Mouse (Mus musculus): ENCODE data around the gene Scgb1c1. TPM values are rescaled to one million over a fixed set of nuclear protein-coding genes. Genes with fewer than 3 reads are reported as not detected.

The Scgb1c1 gene
- total RNA-seq, 2 experiments from 2014 or later: not detected

- no peak for DNase-seq (ENCODE audit: low spot score in 2 of 2)
Measured at GRCm38 (mm10) chr7:140840750-140841735, 4.3 kb upstream of the Scgb1c1 start.

GRCm38 (mm10) chr7:140843806-140844205 is 1.5 kb upstream of the Scgb1c1 start:
- DNase-seq (ENCODE audit: low spot score in 2 of 2): no peak

DNA sequence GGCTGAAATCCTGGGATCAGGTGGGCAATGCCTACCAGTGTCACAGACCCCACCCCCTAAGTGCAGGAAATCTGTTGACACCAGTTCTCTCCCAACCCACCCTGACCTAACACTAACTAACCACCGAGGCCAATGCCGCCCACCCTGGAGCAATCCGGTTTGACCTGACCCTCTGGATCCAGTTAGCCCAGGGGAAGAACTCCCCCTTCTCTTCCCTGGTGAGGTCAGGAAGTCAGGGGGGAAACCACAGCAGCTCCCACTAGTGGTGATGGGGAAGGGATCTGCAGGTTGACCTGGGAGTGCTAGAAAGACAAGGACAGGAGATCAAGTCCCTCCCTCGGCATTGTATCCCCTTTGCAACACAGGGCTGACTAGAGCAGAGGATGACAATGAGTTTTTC is 336 bp downstream of the Scgb1c1 start:
- DNase-seq (ENCODE audit: low spot score in 2 of 2): no peak

- DNase-seq (ENCODE audit: low spot score in 2 of 2): no peak
Measured at GRCm38 (mm10) chr7:140846676-140847075, 1.3 kb downstream of the Scgb1c1 start.

DNA sequence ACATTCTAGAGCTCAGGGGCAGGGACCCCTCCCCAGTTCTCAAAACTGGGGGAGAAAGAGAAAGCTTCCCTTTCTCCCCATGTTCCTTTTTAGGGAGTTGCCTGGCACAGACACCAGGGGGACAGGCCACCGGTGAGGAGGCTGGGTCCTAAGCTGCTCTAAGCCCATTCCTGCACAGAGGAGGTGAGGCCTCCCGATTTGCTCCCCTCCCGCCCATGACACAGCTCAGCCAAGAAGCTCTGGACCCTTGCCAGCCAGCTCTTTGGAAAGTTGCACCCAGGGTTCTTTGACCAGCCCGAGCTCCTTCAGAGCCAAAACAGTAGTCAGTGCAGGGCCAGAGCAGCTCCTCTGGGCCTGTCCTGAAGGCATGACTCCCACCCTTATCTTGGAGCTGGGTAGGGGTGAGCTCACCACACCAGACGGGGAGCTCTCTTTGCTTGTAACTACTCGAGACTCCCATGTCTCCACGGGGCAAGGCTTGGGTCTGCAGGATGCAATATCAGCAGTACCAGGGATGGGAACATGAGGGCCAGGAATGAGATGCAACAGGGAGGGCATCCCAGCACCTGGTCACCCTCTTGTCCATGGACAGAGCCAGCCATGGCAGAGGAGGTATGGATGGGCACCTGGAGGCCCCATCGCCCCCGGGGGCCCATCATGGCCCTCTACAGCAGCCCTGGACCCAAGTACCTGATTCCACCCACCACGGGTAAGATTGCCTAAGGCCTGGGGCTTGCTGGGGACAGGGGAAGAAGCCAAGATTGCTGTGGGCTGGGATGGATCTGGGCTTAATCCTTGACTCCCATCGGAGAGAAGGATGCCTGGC is 2.6 kb downstream of the Scgb1c1 start, which contains the start of gene Odf3:
Gene Odf3, plus strand, starts transcription at position 51 of the 826 bp plus-strand sequence.
- peak in 1 of 2 experiments; percentile 63 for DNase-seq (ENCODE audit: low spot score in 2 of 2)

DNA sequence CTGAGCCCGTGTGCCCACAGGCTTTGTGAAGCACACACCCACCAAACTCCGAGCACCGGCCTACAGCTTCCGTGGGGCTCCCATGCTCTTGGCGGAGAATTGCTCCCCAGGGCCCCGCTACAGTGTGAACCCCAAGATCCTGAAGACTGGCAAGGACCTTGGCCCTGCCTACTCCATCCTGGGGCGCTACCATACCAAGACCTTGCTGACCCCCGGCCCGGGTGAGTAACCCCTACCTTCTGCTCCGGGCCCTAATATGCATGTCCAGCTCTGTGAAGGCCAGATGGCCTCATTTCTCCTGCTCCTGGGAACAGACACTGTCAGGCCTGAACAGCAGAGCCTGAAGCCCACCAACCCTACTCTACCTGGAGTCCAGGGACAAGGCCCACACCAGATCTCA is 3.2 kb downstream of the Scgb1c1 start:
- no peak for DNase-seq (ENCODE audit: low spot score in 2 of 2)

DNA sequence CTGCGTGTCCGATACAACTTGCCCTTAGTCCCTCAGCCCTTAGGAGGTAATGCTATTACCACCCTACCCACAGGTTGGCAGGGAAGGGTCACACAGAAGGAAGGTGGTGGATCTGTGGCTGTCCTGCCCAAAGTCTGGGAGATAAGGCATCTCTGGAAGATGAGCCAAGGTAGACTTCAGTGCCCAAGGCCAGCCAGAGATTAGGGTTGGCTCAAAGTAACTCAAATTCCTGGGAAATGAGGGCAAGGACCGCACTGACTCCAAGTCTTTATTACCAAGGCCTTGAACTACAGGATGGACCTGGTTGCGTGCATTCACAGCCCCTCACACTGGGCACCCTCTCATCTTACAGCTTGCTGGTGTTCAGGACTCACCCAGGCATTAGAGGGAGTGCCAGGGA is 6.6 kb downstream of the Scgb1c1 start:
- no peak for DNase-seq (ENCODE audit: low spot score in 2 of 2)

DNA sequence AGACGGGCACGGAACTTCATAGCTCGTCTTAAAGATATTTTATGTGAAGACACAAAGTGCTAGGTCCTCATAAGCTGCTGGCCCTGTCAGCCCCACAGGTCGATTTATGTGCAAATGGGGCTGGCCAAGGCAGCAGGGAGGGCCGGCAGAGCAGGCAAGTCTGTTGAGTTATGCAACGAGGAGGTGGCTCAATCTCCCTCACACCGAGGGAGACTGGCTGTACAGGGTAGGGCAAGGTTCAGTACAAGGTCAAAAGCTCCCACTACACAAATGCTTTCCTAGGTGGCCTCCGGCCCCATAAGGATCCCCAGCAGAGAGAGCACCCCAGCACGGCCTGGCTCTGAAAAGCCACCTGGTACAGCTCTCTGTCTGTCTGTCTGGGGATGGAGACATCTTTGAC is 8.0 kb downstream of the Scgb1c1 start:
- DNase-seq (ENCODE audit: low spot score in 2 of 2): no peak

GRCm38 (mm10) chr7:140854483-140854882 is 9.1 kb downstream of the Scgb1c1 start:
- no peak for DNase-seq (ENCODE audit: low spot score in 2 of 2)

- DNase-seq (ENCODE audit: low spot score in 2 of 2): no peak
Measured at GRCm38 (mm10) chr7:140855181-140855580, 9.8 kb downstream of the Scgb1c1 start.

- peak; percentile 72 to 76 for DNase-seq (ENCODE audit: low spot score in 2 of 2)
Measured at GRCm38 (mm10) chr7:140855860-140856784, 10.8 kb downstream of the Scgb1c1 start, which contains the start of gene Gm45785. Gene Gm45785 (minus strand): TSS chr7:140856331.

GRCm38 (mm10) chr7:140856785-140857549 is 11.6 kb downstream of the Scgb1c1 start, which contains the start of gene Ric8a:
Gene Ric8a (plus strand): TSS chr7:140856957.
- peak; percentile 82 to 85 for DNase-seq (ENCODE audit: low spot score in 2 of 2)

- DNase-seq (ENCODE audit: low spot score in 2 of 2): peak in 1 of 2 experiments; percentile 42
Measured at GRCm38 (mm10) chr7:140857550-140858505, 12.5 kb downstream of the Scgb1c1 start, which contains the start of gene Bet1l. Gene Bet1l (minus strand): TSS chr7:140857577.

- no peak for DNase-seq (ENCODE audit: low spot score in 2 of 2)
Measured at GRCm38 (mm10) chr7:140858746-140859145, 13.4 kb downstream of the Scgb1c1 start.

DNA sequence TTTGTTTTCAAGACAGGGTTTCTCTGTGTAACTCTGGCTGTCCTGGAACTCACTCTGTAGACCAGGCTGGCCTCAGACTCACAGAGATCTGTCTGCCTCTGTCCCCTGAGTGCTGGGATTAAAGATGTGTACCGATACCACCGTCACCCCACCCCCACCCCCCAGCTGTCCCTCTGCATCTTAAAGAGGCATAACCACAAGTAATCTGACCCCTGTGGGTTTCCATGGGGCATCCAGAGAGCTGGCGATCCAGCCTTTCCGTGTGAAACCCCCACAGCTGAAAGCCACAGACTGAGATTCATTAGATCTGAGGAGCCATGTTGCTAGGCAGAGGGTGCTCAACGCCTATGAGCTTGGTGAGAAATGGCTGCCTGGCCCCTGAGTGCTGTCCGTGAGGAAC is 14.7 kb downstream of the Scgb1c1 start:
- DNase-seq (ENCODE audit: low spot score in 2 of 2): no peak

- DNase-seq (ENCODE audit: low spot score in 2 of 2): no peak
Measured at GRCm38 (mm10) chr7:140860728-140861127, 15.4 kb downstream of the Scgb1c1 start.

GRCm38 (mm10) chr7:140864761-140865160 is 19.4 kb downstream of the Scgb1c1 start:
- DNase-seq (ENCODE audit: low spot score in 2 of 2): no peak

GRCm38 (mm10) chr7:140874224-140874623 is 28.9 kb downstream of the Scgb1c1 start:
- DNase-seq (ENCODE audit: low spot score in 2 of 2): no peak
